ENCODE assay signal across 8 mouse cellular contexts in the genomic region with DNA sequence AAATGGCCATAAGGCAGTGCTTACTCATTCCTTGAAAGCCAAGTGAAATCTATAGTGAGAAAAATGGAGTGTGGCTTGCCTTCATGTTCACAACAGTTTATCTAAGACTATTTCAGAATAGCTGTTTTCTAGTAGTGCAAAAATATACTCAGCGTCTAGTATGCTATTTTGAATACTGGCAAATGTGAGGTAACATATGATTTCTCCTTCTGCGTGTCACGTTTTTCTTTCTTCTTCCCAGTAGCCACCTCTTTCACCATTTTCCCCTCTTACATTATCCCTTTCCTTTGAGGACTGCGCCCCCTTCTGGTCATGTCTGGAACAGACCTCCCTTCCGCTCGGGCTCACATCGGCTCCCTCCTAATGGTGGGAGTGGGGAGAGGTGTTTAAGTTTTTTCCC. TPM values are rescaled to one million over a fixed set of nuclear protein-coding genes. Genes with fewer than 3 reads are reported as not detected.
DNase-seq lines count a peak whose midpoint lies in the region; ATAC-seq and TF ChIP-seq lines count a peak whose summit lies in the region.

No protein-coding gene starts in this region.

- DNase-seq in R1 (ENCODE audit: low read depth, low spot score) = peak; percentile 76
- DNase-seq in cerebellum, adult 2 months = peak; percentile 88 to 94
- peak; percentile 60 for DNase-seq in hindlimb bud, embryonic 11.5 days (ENCODE audit: extremely low spot score, low read depth, low spot score)
- peak; percentile 89 to 95 for DNase-seq in left cerebral cortex, adult 2 months (ENCODE audit: extremely low spot score in 1 of 2, low spot score in 2 of 2)
- DNase-seq in midbrain, embryonic 10.5 days (ENCODE audit: low spot score) = peak; percentile 85
- DNase-seq in right cerebral cortex, postnatal 25 days = peak; percentile 87
- peak; percentile 90 for DNase-seq in urinary bladder, postnatal 25 days (ENCODE audit: low spot score)

- peaks cover 22% of the 10 kb centered on the region for H3K9me3 ChIP-seq in midbrain, embryonic 10.5 days (replicated peaks)

- peak overlapping the region; percentile 75 for H3K4me3 ChIP-seq in cerebellum, adult 2 months (replicated peaks; ENCODE audit: insufficient read depth, low read depth, low read length)
- peak overlapping the region; percentile 41 for H3K4me3 ChIP-seq in left cerebral cortex, adult 2 months
- peak overlapping the region; percentile 56 for H3K4me3 ChIP-seq in midbrain, embryonic 10.5 days

- peak; percentile 66 for ATAC-seq in frontal cortex, adult (ENCODE audit: low TSS enrichment)

- no peaks in the 10 kb centered on the region for H3K27me3 ChIP-seq in cerebellum, adult 2 months (ENCODE audit: control insufficient read depth, insufficient read depth, low read length)
- no peaks in the 10 kb centered on the region for H3K27me3 ChIP-seq in midbrain, embryonic 10.5 days (ENCODE audit: low read depth, poor library complexity, severe bottlenecking)

- H3K27ac ChIP-seq in cerebellum, adult 2 months (ENCODE audit: insufficient read depth, low read length) = no peak overlapping the region; the same call in 1 of the 2 replicates
- peak overlapping the region; percentile 84 for H3K27ac ChIP-seq in left cerebral cortex, adult 2 months
- H3K27ac ChIP-seq in midbrain, embryonic 10.5 days (replicated peaks) = peak overlapping the region; percentile 42; the same call in 1 of the 2 replicates

- peak; percentile 90 for TF ChIP-seq CTCF in cerebellum, adult 2 months (IDR thresholded peaks at IDR 0.05; ENCODE audit: borderline replicate concordance, insufficient read depth, low read depth, low read length)
- peak; percentile 100 for TF ChIP-seq CTCF in left cerebral cortex, adult 2 months (IDR thresholded peaks at IDR 0.05)

- intact Hi-C loops in left cerebral cortex, adult 2 months (cut with DNase I) = loop anchor here (1.0 to 10.0 kb wide), 5 partner anchors 138 to 453 kb away; a partner anchor contains a TSS

- H3K4me1 ChIP-seq in cerebellum, adult 2 months (ENCODE audit: control insufficient read depth, insufficient read depth, low read length) = no peaks in the 10 kb centered on the region; the same call in 1 of the 2 replicates
- peaks cover 15% of the 10 kb centered on the region for H3K4me1 ChIP-seq in midbrain, embryonic 10.5 days

- 1% methylated on average over 7 of the region's 7 CpGs for WGBS in cerebellum, adult 2 months
- WGBS in midbrain, embryonic 10.5 days = 15% methylated on average over 7 of the region's 7 CpGs

- peaks cover 69% of the 10 kb centered on the region for H3K36me3 ChIP-seq in midbrain, embryonic 10.5 days

- no peak for TF ChIP-seq POLR2A in cerebellum, adult 2 months (IDR thresholded peaks at IDR 0.05; ENCODE audit: borderline replicate concordance, insufficient read depth, low read length)

RNA-seq across cellular contexts. Expression of a gene that starts 50.2 kb away (rescaled TPM):
- polyA plus RNA-seq in cerebellum, adult 2 months (2012; rRNA removed) = 20.5 and 22.6 TPM in 2 replicates
- total RNA-seq in left cerebral cortex, adult 2 months (2021) = 10 to 100 TPM; 24.3 to 25.2 TPM
- 79.8 and 81.0 TPM in 2 replicates for polyA plus RNA-seq in midbrain, embryonic 10.5 days (2016; fragmentation: Nextera tagmentation; extraction: Ambion mirVana)

RNA-seq across cellular contexts. Expression of a gene that starts 54.7 kb away (rescaled TPM):
- polyA plus RNA-seq in cerebellum, adult 2 months (2012; rRNA removed) = 18.2 and 21.7 TPM in 2 replicates
- 10 to 100 TPM; 44.6 to 46.1 TPM for total RNA-seq in left cerebral cortex, adult 2 months (2021)
- 40.7 and 45.3 TPM in 2 replicates for polyA plus RNA-seq in midbrain, embryonic 10.5 days (2016; fragmentation: Nextera tagmentation; extraction: Ambion mirVana)
